9 mouse cellular contexts compared by ENCODE assay signal in the genomic region with DNA sequence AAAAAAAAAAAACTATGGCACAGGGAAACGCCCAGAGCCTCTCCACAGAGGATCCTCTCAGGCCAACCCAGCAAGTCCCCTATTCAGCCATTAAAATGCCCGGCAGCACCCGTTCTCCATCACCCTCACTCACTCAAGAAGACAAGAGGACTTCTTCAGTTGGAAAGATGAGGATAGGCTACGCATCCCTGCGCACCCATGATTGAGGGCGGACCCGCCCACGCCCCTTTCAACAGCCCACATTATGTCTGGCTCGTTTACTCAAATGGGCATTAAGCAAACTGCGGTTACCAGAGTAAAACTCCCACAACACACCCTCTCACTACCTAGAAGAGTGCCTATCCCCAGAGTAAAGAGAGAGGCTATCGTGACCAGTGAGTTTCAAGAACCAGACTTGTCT. TPM values are rescaled to one million over a fixed set of nuclear protein-coding genes. Genes with fewer than 3 reads are reported as not detected.
DNase-seq lines count a peak whose midpoint lies in the region; ATAC-seq and TF ChIP-seq lines count a peak whose summit lies in the region.
"Had no signal": no experiment of that assay in that cellular context is flagged by ENCODE, and none has a peak within 500 bp of the region (broad histone marks: within the 10 kb centered on the region; RNA-seq: fewer than 3 reads in every experiment).

No protein-coding gene starts in this region.

- no peak for DNase-seq in heart, adult 9 months (ENCODE audit: low spot score in 2 of 2)
- no peak for DNase-seq in retina, embryonic 14.5 days (ENCODE audit: low spot score)
- DNase-seq in urinary bladder, postnatal 4 days (ENCODE audit: low spot score in 2 of 2): no peak
- no peak for DNase-seq in adrenal gland, postnatal 4 days (ENCODE audit: low spot score in 2 of 2)
- DNase-seq: cerebellum, postnatal 14 days had no signal

- no peak for TF ChIP-seq CTCF in E14TG2a.4 (conservative IDR thresholded peaks at IDR 0.05; ENCODE audit: low read length)

- H3K4me3 ChIP-seq in heart, embryonic 15.5 days: no peak overlapping the region
- H3K4me3 ChIP-seq in E14TG2a.4 (replicated peaks; ENCODE audit: low read length): peak overlapping the region; percentile 80
- peak overlapping the region; percentile 53 for H3K4me3 ChIP-seq in forebrain, embryonic 12.5 days (replicated peaks)
- peak overlapping the region; percentile 49; the same call in 1 of the 2 replicates for H3K4me3 ChIP-seq in limb, embryonic 13.5 days

- WGBS in heart, embryonic 15.5 days: 43% methylated on average over 11 of the region's 11 CpGs
- WGBS in forebrain, embryonic 12.5 days: 28% methylated on average over 11 of the region's 11 CpGs
- WGBS in limb, embryonic 13.5 days: 46% methylated on average over 11 of the region's 11 CpGs

- H3K4me1 ChIP-seq in heart, embryonic 15.5 days (replicated peaks): peaks cover 9% of the 10 kb centered on the region
- H3K4me1 ChIP-seq in E14TG2a.4 (replicated peaks; ENCODE audit: low read depth, low read length): peaks cover 21% of the 10 kb centered on the region
- peaks cover 9% of the 10 kb centered on the region for H3K4me1 ChIP-seq in forebrain, embryonic 12.5 days
- H3K4me1 ChIP-seq in limb, embryonic 13.5 days: peaks cover 11% of the 10 kb centered on the region

- no peaks in the 10 kb centered on the region for H3K9me3 ChIP-seq in heart, embryonic 15.5 days (replicated peaks)
- peaks cover 9% of the 10 kb centered on the region for H3K9me3 ChIP-seq in E14TG2a.4 (ENCODE audit: low read length)
- 0 out of 2 replicates have a peak, but pooled peaks cover 3% of the 10 kb centered on the region for H3K9me3 ChIP-seq in forebrain, embryonic 12.5 days
- H3K9me3 ChIP-seq in limb, embryonic 13.5 days: no peaks in the 10 kb centered on the region

- no peaks in the 10 kb centered on the region for H3K36me3 ChIP-seq in heart, embryonic 15.5 days
- no peaks in the 10 kb centered on the region for H3K36me3 ChIP-seq in E14TG2a.4 (ENCODE audit: insufficient read depth, low read length)
- H3K36me3 ChIP-seq in forebrain, embryonic 12.5 days (replicated peaks): no peaks in the 10 kb centered on the region
- H3K36me3 ChIP-seq in limb, embryonic 13.5 days: no peaks in the 10 kb centered on the region

- peak overlapping the region; percentile 97 for H3K4me2 ChIP-seq in heart, embryonic 15.5 days
- H3K4me2 ChIP-seq in forebrain, embryonic 12.5 days: peak overlapping the region; percentile 99
- H3K4me2 ChIP-seq in limb, embryonic 13.5 days (replicated peaks): peak overlapping the region; percentile 88

- H3K9ac ChIP-seq in heart, embryonic 15.5 days: no peak overlapping the region
- no peak overlapping the region for H3K9ac ChIP-seq in forebrain, embryonic 12.5 days
- no peak overlapping the region for H3K9ac ChIP-seq in limb, embryonic 13.5 days

- ATAC-seq in heart, embryonic 15.5 days (replicated peaks; ENCODE audit: insufficient number of reproducible peaks, insufficient read depth, low FRiP score, low read depth): no peak
- 0 out of 2 replicates have a peak, but pooled peaks have one; percentile 11 for ATAC-seq in forebrain, embryonic 12.5 days (ENCODE audit: low FRiP score)
- no peak for ATAC-seq in limb, embryonic 13.5 days (ENCODE audit: low FRiP score, low read depth)

- peaks cover 4% of the 10 kb centered on the region; the same call in 1 of the 2 replicates for H3K27me3 ChIP-seq in heart, embryonic 15.5 days
- peaks cover 5% of the 10 kb centered on the region for H3K27me3 ChIP-seq in E14TG2a.4 (ENCODE audit: insufficient read depth, low read length)
- H3K27me3 ChIP-seq in forebrain, embryonic 12.5 days: peaks cover 28% of the 10 kb centered on the region
- H3K27me3 ChIP-seq in limb, embryonic 13.5 days: peaks cover 25% of the 10 kb centered on the region

- no peak overlapping the region for H3K27ac ChIP-seq in heart, embryonic 15.5 days
- no peak overlapping the region for H3K27ac ChIP-seq in forebrain, embryonic 12.5 days
- no peak overlapping the region for H3K27ac ChIP-seq in limb, embryonic 13.5 days

RNA-seq across cellular contexts. Expression of a gene that starts 26.2 kb away (rescaled TPM):
- 0.19 and 0.37 TPM in 2 replicates for polyA plus RNA-seq in heart, embryonic 15.5 days (2015; fragmentation: Nextera tagmentation; extraction: Ambion mirVana)
- 7.9 and 9.6 TPM in 2 replicates for polyA plus RNA-seq in forebrain, embryonic 12.5 days (2016; fragmentation: Nextera tagmentation; extraction: Ambion mirVana)
- polyA plus RNA-seq in limb, embryonic 13.5 days (2015; fragmentation: Nextera tagmentation; extraction: Ambion mirVana): 0.69 and 0.73 TPM in 2 replicates
- 1 to 10 TPM; 3.1 to 4.0 TPM for total RNA-seq in adrenal gland, postnatal 4 days (2021)

RNA-seq across cellular contexts. Expression of a gene that starts 49.6 kb away (rescaled TPM):
- 221 and 236 TPM in 2 replicates for polyA plus RNA-seq in heart, embryonic 15.5 days (2015; fragmentation: Nextera tagmentation; extraction: Ambion mirVana)
- 319 and 330 TPM in 2 replicates for polyA plus RNA-seq in forebrain, embryonic 12.5 days (2016; fragmentation: Nextera tagmentation; extraction: Ambion mirVana)
- polyA plus RNA-seq in limb, embryonic 13.5 days (2015; fragmentation: Nextera tagmentation; extraction: Ambion mirVana): 299 and 324 TPM in 2 replicates
- 10 to 100 TPM; 49.0 to 49.5 TPM for total RNA-seq in adrenal gland, postnatal 4 days (2021)

RNA-seq across cellular contexts. Expression of a gene that starts 56.1 kb away (rescaled TPM):
- polyA plus RNA-seq in heart, embryonic 15.5 days (2015; fragmentation: Nextera tagmentation; extraction: Ambion mirVana): 25.9 and 26.5 TPM in 2 replicates
- polyA plus RNA-seq in forebrain, embryonic 12.5 days (2016; fragmentation: Nextera tagmentation; extraction: Ambion mirVana): 31.6 and 34.5 TPM in 2 replicates
- polyA plus RNA-seq in limb, embryonic 13.5 days (2015; fragmentation: Nextera tagmentation; extraction: Ambion mirVana): 31.6 and 33.4 TPM in 2 replicates
- total RNA-seq in adrenal gland, postnatal 4 days (2021): 10 to 100 TPM; 23.4 to 32.4 TPM
